In the genomic region with DNA sequence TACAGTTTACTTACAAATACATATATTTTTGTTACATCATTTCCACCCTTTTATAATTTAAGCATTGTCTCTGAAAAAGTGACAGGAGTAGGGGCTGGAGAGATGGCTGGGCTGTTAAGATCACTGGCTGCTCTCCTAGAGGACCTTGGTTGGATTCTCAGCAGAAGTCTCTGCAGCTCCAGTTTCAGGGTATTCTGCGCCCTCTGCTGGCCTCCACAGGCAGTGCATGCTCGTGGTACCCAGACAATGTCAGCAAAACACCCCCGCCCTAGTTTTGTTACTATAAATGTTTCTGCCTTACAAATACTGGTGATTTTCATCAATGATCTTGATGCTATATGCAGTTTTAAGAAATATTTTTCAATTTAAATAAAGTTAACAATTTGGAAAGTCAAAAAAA, we compare ENCODE assay signal across 9 mouse cellular contexts.
A peak's percentile ranks its signal among the peaks of the same experiment; 100 is the strongest.
DNase-seq lines count a peak whose midpoint lies in the region; ATAC-seq and TF ChIP-seq lines count a peak whose summit lies in the region.
"Had no signal": no experiment of that assay in that cellular context is flagged by ENCODE, and none has a peak within 500 bp of the region (broad histone marks: within the 10 kb centered on the region; RNA-seq: fewer than 3 reads in every experiment).

No protein-coding gene starts in this region.

- peak; percentile 23 for DNase-seq in adrenal gland, adult 2 months
- DNase-seq in adrenal gland, adult 8-10 months = no peak
- no peak for DNase-seq in liver, adult 2 months (ENCODE audit: extremely low read depth, low read depth, low spot score)
- no peak for DNase-seq in liver, embryonic 11.5 days (ENCODE audit: low spot score)
- DNase-seq in c-Kit-positive CD71-positive TER-119-positive erythroid progenitor cells, embryonic 14.5 days (ENCODE audit: low spot score) = peak; percentile 1
- DNase-seq in frontal cortex, postnatal 25 days (ENCODE audit: low spot score in 2 of 2) = no peak
- DNase-seq in cerebellum, adult 11-12 months = no peak
- DNase-seq: liver, embryonic 13.5 days had no signal

- H3K4me3 ChIP-seq in liver, adult 2 months (ENCODE audit: insufficient read depth, low read depth, low read length) = no peak overlapping the region
- H3K4me3 ChIP-seq in liver, embryonic 11.5 days (ENCODE audit: low read depth, low read length) = no peak overlapping the region
- H3K4me3 ChIP-seq: liver, embryonic 13.5 days had no signal

- H3K9me3 ChIP-seq in liver, embryonic 11.5 days (ENCODE audit: control insufficient read depth, low read length) = no peaks in the 10 kb centered on the region
- H3K9me3 ChIP-seq: liver, embryonic 13.5 days had no signal

- no peak for ATAC-seq in liver, embryonic 11.5 days (replicated peaks; ENCODE audit: low FRiP score)
- peak; percentile 83 for ATAC-seq in megakaryocyte, adult 5-6 weeks (ENCODE audit: poor library complexity, severe bottlenecking)

- WGBS in liver, adult 2 months = 73% methylated on average over 3 of the region's 3 CpGs
- 34% methylated on average over 3 of the region's 3 CpGs for WGBS in liver, embryonic 11.5 days

- H3K27ac ChIP-seq in liver, adult 2 months (replicated peaks; ENCODE audit: insufficient read depth, low read depth, low read length) = no peak overlapping the region
- no peak overlapping the region for H3K27ac ChIP-seq in liver, embryonic 11.5 days (ENCODE audit: low read depth, low read length)
- H3K27ac ChIP-seq: liver, embryonic 13.5 days had no signal

- H3K9ac ChIP-seq in liver, adult 2 months (ENCODE audit: low read depth, low read length) = no peak overlapping the region
- H3K9ac ChIP-seq in liver, embryonic 11.5 days (ENCODE audit: low read depth, low read length) = no peak overlapping the region
- H3K9ac ChIP-seq: liver, embryonic 13.5 days had no signal

- no peak overlapping the region for H3K4me2 ChIP-seq in liver, embryonic 11.5 days
- H3K4me2 ChIP-seq: liver, embryonic 13.5 days had no signal

- TF ChIP-seq POLR2A in liver, adult 2 months (IDR thresholded peaks at IDR 0.05; ENCODE audit: extremely low read depth, insufficient read depth, low read length) = no peak

- TF ChIP-seq CTCF in liver, adult 2 months (IDR thresholded peaks at IDR 0.05; ENCODE audit: low read depth, low read length) = peak; percentile 77

- no peaks in the 10 kb centered on the region for H3K79me2 ChIP-seq in liver, adult 2 months (ENCODE audit: control insufficient read depth, insufficient read depth, low read length)

- H3K27me3 ChIP-seq in liver, adult 2 months (ENCODE audit: control insufficient read depth, insufficient read depth, low read length) = no peaks in the 10 kb centered on the region
- H3K27me3 ChIP-seq in liver, embryonic 11.5 days (replicated peaks; ENCODE audit: control insufficient read depth, insufficient read depth, low read length) = no peaks in the 10 kb centered on the region
- H3K27me3 ChIP-seq: liver, embryonic 13.5 days had no signal

- H3K36me3 ChIP-seq in liver, adult 2 months (ENCODE audit: control insufficient read depth, insufficient read depth, low read length) = no peaks in the 10 kb centered on the region
- H3K36me3 ChIP-seq in liver, embryonic 11.5 days (ENCODE audit: control insufficient read depth, insufficient read depth, low read length) = no peaks in the 10 kb centered on the region
- H3K36me3 ChIP-seq: liver, embryonic 13.5 days had no signal

- no peaks in the 10 kb centered on the region for H3K4me1 ChIP-seq in liver, adult 2 months (ENCODE audit: control insufficient read depth, insufficient read depth, low read length)
- no peaks in the 10 kb centered on the region for H3K4me1 ChIP-seq in liver, embryonic 11.5 days (replicated peaks; ENCODE audit: control insufficient read depth, insufficient read depth, low read length)
- H3K4me1 ChIP-seq: liver, embryonic 13.5 days had no signal

Comparison
In these comparisons a context has a peak if more than half of its experiments do, and no peak if none do; other contexts are left out.
1. DNase-seq: peak in adrenal gland, adult 2 months (single experiment) and c-Kit-positive CD71-positive TER-119-positive erythroid progenitor cells, embryonic 14.5 days (single experiment); none in adrenal gland, adult 8-10 months (single experiment), liver, adult 2 months (single experiment), liver, embryonic 11.5 days (single experiment), frontal cortex, postnatal 25 days (0 of 2) and cerebellum, adult 11-12 months (single experiment).